Mouse (Mus musculus) ES-Bruce4 (cell line): ENCODE measurements around the gene Setd7.

Experiments
- CTCF ChIP-seq: IDR thresholded peaks from one replicate; pipeline ENCODE4 v1.8.1; 2011; ENCODE audit warnings: low read depth, low read length
- EP300 ChIP-seq: IDR thresholded peaks from 2 replicates; pipeline ENCODE4 v1.6.1; 2011; ENCODE audit warnings: low read depth, low read length; ENCODE audit not compliant: insufficient read depth
- POLR2A ChIP-seq: IDR thresholded peaks from one replicate; pipeline ENCODE4 v1.8.1; 2011; ENCODE audit warnings: low read length; ENCODE audit not compliant: insufficient read depth

- TF ChIP-seq CTCF (no peak), POLR2A (no peak), EP300 (no peak)
Observed at GRCm38 (mm10) chr3:51504385-51504952, 56.2 kb downstream of the Setd7 start.
